Comparison of ENCODE assay signal across 7 mouse cellular contexts in the genomic region with DNA sequence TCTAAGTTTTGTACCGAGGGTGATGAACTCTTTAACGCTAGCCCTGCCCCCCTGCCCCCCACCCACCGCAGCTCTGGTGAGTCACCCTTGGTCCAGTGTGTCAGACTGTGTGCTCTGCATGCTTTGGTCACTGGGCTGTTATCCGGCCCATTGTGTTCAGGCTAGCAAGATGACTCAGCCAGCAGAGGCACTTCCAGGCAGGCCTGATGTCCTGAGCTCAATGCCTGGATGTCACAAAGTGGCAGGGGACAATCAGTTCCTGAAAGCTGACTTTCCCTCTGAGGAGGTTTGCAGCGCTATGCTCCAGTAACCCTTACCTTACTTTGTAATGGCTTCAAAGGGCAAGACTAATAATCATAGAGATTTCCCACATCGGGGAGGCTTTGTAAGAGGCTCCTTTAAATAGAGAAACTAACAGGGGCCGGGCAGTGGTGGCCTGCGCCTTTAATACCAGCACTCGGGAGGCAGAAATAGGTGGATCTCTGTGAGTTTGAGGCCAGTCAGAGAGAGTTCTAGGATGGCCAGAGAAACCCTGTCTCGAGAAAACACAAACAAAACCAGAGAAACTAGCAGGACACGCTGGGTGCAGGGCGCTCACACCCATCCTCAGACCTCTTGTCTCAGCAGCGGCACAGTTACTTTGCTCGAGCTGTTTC. TPM values are rescaled to one million over a fixed set of nuclear protein-coding genes. Genes with fewer than 3 reads are reported as not detected.
DNase-seq lines count a peak whose midpoint lies in the region; ATAC-seq and TF ChIP-seq lines count a peak whose summit lies in the region.

No protein-coding gene starts in this region.

- no peak overlapping the region for H3K4me2 ChIP-seq in kidney, postnatal 0 days (ENCODE audit: low read length)

- TF ChIP-seq CTCF in kidney, postnatal 0 days (IDR thresholded peaks at IDR 0.05; ENCODE audit: low read depth): no peak

- no peaks in the 10 kb centered on the region for H3K36me3 ChIP-seq in kidney, postnatal 0 days (ENCODE audit: insufficient read depth, low read length)

- peak; percentile 73 for DNase-seq in 3134 (ENCODE audit: extremely low read depth, insufficient read length, low spot score)
- DNase-seq in 3T3-L1 (ENCODE audit: low read depth, low spot score): peak; percentile 87
- DNase-seq in heart, adult 18-20 months: peak; percentile 71 to 86
- DNase-seq in kidney, postnatal 0 days (ENCODE audit: low spot score): peak; percentile 61
- no peak for DNase-seq in right cerebral cortex, postnatal 36 days (ENCODE audit: low spot score in 2 of 2)
- no peak for DNase-seq in cerebellum, adult 18-20 months
- no peak for DNase-seq in urinary bladder, adult 2 months (ENCODE audit: low spot score)

- H3K9me3 ChIP-seq in kidney, postnatal 0 days (replicated peaks; ENCODE audit: low read length): no peaks in the 10 kb centered on the region

- H3K9ac ChIP-seq in kidney, postnatal 0 days (ENCODE audit: low read depth, low read length): no peak overlapping the region; the same call in 1 of the 2 replicates

- peak; percentile 68 for ATAC-seq in kidney, postnatal 0 days (replicated peaks; ENCODE audit: low FRiP score, low read depth)

- WGBS in kidney, postnatal 0 days: 58% methylated on average over 14 of the region's 14 CpGs

- H3K4me3 ChIP-seq in kidney, postnatal 0 days (replicated peaks; ENCODE audit: low read depth, low read length): no peak overlapping the region

- H3K27ac ChIP-seq in kidney, postnatal 0 days: peak overlapping the region; percentile 68

- H3K4me1 ChIP-seq in kidney, postnatal 0 days (replicated peaks; ENCODE audit: insufficient read depth, low read length): peaks cover 13% of the 10 kb centered on the region

- no peaks in the 10 kb centered on the region for H3K27me3 ChIP-seq in kidney, postnatal 0 days (ENCODE audit: insufficient read depth, low read length)

RNA-seq across cellular contexts. Expression of a gene that starts 3.7 kb away (rescaled TPM):
- total RNA-seq in heart, adult 18-20 months (2021): not detected
- polyA plus RNA-seq in kidney, postnatal 0 days (2015; fragmentation: Nextera tagmentation; extraction: Ambion mirVana): 0.18 and 0.23 TPM in 2 replicates
- 0.06 and 0.08 TPM in 2 replicates for polyA plus RNA-seq in urinary bladder, adult 2 months (2012; rRNA removed)

RNA-seq across cellular contexts. Expression of a gene that starts 13.9 kb away (rescaled TPM):
- under 1 TPM; 0.42 to 0.46 TPM for total RNA-seq in heart, adult 18-20 months (2021)
- polyA plus RNA-seq in kidney, postnatal 0 days (2015; fragmentation: Nextera tagmentation; extraction: Ambion mirVana): 0.38 TPM in 2 replicates
- polyA plus RNA-seq in urinary bladder, adult 2 months (2012; rRNA removed): 1.8 and 3.3 TPM in 2 replicates

RNA-seq across cellular contexts. Expression of a gene that starts 14.1 kb away (rescaled TPM):
- under 1 TPM; 0.18 to 0.30 TPM for total RNA-seq in heart, adult 18-20 months (2021)
- polyA plus RNA-seq in kidney, postnatal 0 days (2015; fragmentation: Nextera tagmentation; extraction: Ambion mirVana): 0.13 and 0.32 TPM in 2 replicates
- polyA plus RNA-seq in urinary bladder, adult 2 months (2012; rRNA removed): 0.09 and 0.14 TPM in 2 replicates

RNA-seq across cellular contexts. Expression of a gene that starts 19.5 kb away (rescaled TPM):
- 1 to 10 TPM; 3.4 to 5.9 TPM for total RNA-seq in heart, adult 18-20 months (2021)
- 7.5 and 8.9 TPM in 2 replicates for polyA plus RNA-seq in kidney, postnatal 0 days (2015; fragmentation: Nextera tagmentation; extraction: Ambion mirVana)
- polyA plus RNA-seq in urinary bladder, adult 2 months (2012; rRNA removed): 25.0 and 29.8 TPM in 2 replicates

RNA-seq across cellular contexts. Expression of a gene that starts 24.8 kb away (rescaled TPM):
- total RNA-seq in heart, adult 18-20 months (2021): 10 to 100 TPM; 12.1 to 15.0 TPM
- polyA plus RNA-seq in kidney, postnatal 0 days (2015; fragmentation: Nextera tagmentation; extraction: Ambion mirVana): 8.4 and 8.6 TPM in 2 replicates
- 335 and 503 TPM in 2 replicates for polyA plus RNA-seq in urinary bladder, adult 2 months (2012; rRNA removed)

Comparison
In these comparisons a context has a peak if more than half of its experiments do, and no peak if none do; other contexts are left out.
1. DNase-seq: peak in 3134 (single experiment), 3T3-L1 (single experiment), heart, adult 18-20 months (2 of 2) and kidney, postnatal 0 days (single experiment); none in right cerebral cortex, postnatal 36 days (0 of 2), cerebellum, adult 18-20 months (0 of 2) and urinary bladder, adult 2 months (single experiment).